Comparison of ENCODE assay signal across 10 mouse cellular contexts in the genomic region with DNA sequence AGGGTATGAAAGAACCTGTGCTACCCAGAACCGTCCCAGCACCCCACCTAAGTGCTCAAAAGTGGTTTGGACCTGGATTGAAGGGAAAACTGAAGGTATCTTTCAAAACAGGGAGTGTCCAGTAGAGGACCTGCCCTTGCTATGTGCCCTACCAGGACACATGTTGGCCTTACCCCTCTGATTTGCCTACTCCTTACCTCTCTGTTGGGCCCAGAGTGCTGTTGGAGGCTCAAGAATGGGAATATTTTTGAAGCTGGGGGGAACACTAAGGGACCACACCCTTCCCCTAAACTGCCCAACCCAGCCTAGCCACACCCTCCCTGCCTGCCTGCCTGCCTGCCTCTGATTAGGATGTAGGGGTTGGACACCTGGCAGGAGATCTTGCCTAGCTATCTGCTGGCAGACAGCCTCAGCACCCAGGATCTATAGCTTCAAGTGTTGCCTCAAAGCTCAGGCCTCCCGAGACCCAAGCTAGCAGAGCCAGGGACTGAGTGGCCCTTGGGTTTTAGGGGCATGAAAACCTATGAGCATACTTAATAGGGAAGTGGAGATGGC. TPM values are rescaled to one million over a fixed set of nuclear protein-coding genes. Genes with fewer than 3 reads are reported as not detected.
DNase-seq lines count a peak whose midpoint lies in the region; ATAC-seq lines count a peak whose summit lies in the region.
"Had no signal": no experiment of that assay in that cellular context is flagged by ENCODE, and none has a peak within 500 bp of the region (broad histone marks: within the 10 kb centered on the region; RNA-seq: fewer than 3 reads in every experiment).

No protein-coding gene starts in this region.

- WGBS in lung, embryonic 15.5 days, result 77% methylated on average over 2 of the region's 2 CpGs
- WGBS in embryonic facial prominence, embryonic 12.5 days, result 86% methylated on average over 2 of the region's 2 CpGs
- 82% methylated on average over 2 of the region's 2 CpGs for WGBS in stomach, embryonic 14.5 days

- peaks cover 12% of the 10 kb centered on the region for H3K4me1 ChIP-seq in lung, embryonic 15.5 days
- H3K4me1 ChIP-seq in embryonic facial prominence, embryonic 12.5 days, result peaks cover 20% of the 10 kb centered on the region
- H3K4me1 ChIP-seq in stomach, embryonic 14.5 days (ENCODE audit: control insufficient read depth, insufficient read depth, low read length), result peaks cover 6% of the 10 kb centered on the region; the same call in 1 of the 2 replicates

- H3K27ac ChIP-seq in lung, embryonic 15.5 days, result 0 out of 2 replicates have a peak overlapping the region, but pooled peaks have one; percentile 90
- no peak overlapping the region for H3K27ac ChIP-seq in embryonic facial prominence, embryonic 12.5 days
- no peak overlapping the region for H3K27ac ChIP-seq in stomach, embryonic 14.5 days (ENCODE audit: low read length)

- ATAC-seq in lung, embryonic 15.5 days (ENCODE audit: borderline replicate concordance, extremely low read depth, low FRiP score, low TSS enrichment), result no peak
- no peak for ATAC-seq in embryonic facial prominence, embryonic 12.5 days (ENCODE audit: insufficient number of reproducible peaks, insufficient read depth, low FRiP score, low TSS enrichment)
- ATAC-seq in stomach, embryonic 14.5 days (ENCODE audit: insufficient number of reproducible peaks, insufficient read depth, low FRiP score, low read depth), result peak; percentile 70; the same call in 1 of the 2 replicates
- ATAC-seq in CD4-positive, CD25-positive, alpha-beta regulatory T cell, adult 4 months, result no peak

- H3K4me3 ChIP-seq in lung, embryonic 15.5 days, result peak overlapping the region; percentile 97; the same call in 1 of the 2 replicates
- peak overlapping the region; percentile 81 for H3K4me3 ChIP-seq in embryonic facial prominence, embryonic 12.5 days
- H3K4me3 ChIP-seq in stomach, embryonic 14.5 days (ENCODE audit: low read depth, low read length), result no peak overlapping the region

- H3K36me3 ChIP-seq in lung, embryonic 15.5 days, result no peaks in the 10 kb centered on the region; the same call in 1 of the 2 replicates
- peaks cover 4% of the 10 kb centered on the region; the same call in 1 of the 2 replicates for H3K36me3 ChIP-seq in embryonic facial prominence, embryonic 12.5 days
- no peaks in the 10 kb centered on the region; the same call in 1 of the 2 replicates for H3K36me3 ChIP-seq in stomach, embryonic 14.5 days (ENCODE audit: control insufficient read depth, insufficient read depth, low read length)
- H3K36me3 ChIP-seq: forebrain, embryonic 15.5 days; neural tube, embryonic 13.5 days had no signal

- H3K27me3 ChIP-seq in lung, embryonic 15.5 days, result no peaks in the 10 kb centered on the region
- H3K27me3 ChIP-seq in embryonic facial prominence, embryonic 12.5 days, result no peaks in the 10 kb centered on the region
- H3K27me3 ChIP-seq in stomach, embryonic 14.5 days (ENCODE audit: control insufficient read depth, insufficient read depth, low read length), result no peaks in the 10 kb centered on the region
- H3K27me3 ChIP-seq: forebrain, embryonic 15.5 days; neural tube, embryonic 13.5 days had no signal

- DNase-seq in lung, postnatal 36 days, result no peak
- DNase-seq in liver, result peak; percentile 95
- no peak for DNase-seq in ovary, postnatal 36 days (ENCODE audit: low spot score)
- DNase-seq: kidney, postnatal 10 days had no signal

- H3K9ac ChIP-seq in lung, embryonic 15.5 days, result no peak overlapping the region
- no peak overlapping the region for H3K9ac ChIP-seq in embryonic facial prominence, embryonic 12.5 days
- H3K9ac ChIP-seq in stomach, embryonic 14.5 days (replicated peaks; ENCODE audit: low read depth, low read length), result no peak overlapping the region

- no peaks in the 10 kb centered on the region for H3K9me3 ChIP-seq in lung, embryonic 15.5 days
- no peaks in the 10 kb centered on the region for H3K9me3 ChIP-seq in embryonic facial prominence, embryonic 12.5 days
- H3K9me3 ChIP-seq in stomach, embryonic 14.5 days (ENCODE audit: control insufficient read depth, low read depth, low read length), result no peaks in the 10 kb centered on the region
- H3K9me3 ChIP-seq: forebrain, embryonic 15.5 days; neural tube, embryonic 13.5 days had no signal

- peak overlapping the region; percentile 74; the same call in 1 of the 2 replicates for H3K4me2 ChIP-seq in lung, embryonic 15.5 days
- peak overlapping the region; percentile 65; the same call in 1 of the 2 replicates for H3K4me2 ChIP-seq in embryonic facial prominence, embryonic 12.5 days (replicated peaks)
- H3K4me2 ChIP-seq in stomach, embryonic 14.5 days (replicated peaks; ENCODE audit: low read depth, low read length), result no peak overlapping the region

RNA-seq across cellular contexts. Expression of gene Pigq, which starts 2.1 kb away (rescaled TPM):
- 62.7 and 65.0 TPM in 2 replicates for polyA plus RNA-seq in lung, embryonic 15.5 days (2015; fragmentation: Nextera tagmentation; extraction: Ambion mirVana)
- 49.9 and 51.7 TPM in 2 replicates for polyA plus RNA-seq in embryonic facial prominence, embryonic 12.5 days (2016; fragmentation: Nextera tagmentation; extraction: Ambion mirVana)
- 59.4 and 59.7 TPM in 2 replicates for polyA plus RNA-seq in stomach, embryonic 14.5 days (2014; fragmentation: Nextera tagmentation; extraction: Ambion mirVana)
- 10 to 100 TPM; 27.8 to 49.3 TPM for polyA plus RNA-seq in CD4-positive, CD25-positive, alpha-beta regulatory T cell, adult 4 months (2017; shearing (Covaris generic))

RNA-seq across cellular contexts. Expression of gene Nhlrc4, which starts 2.1 kb away (rescaled TPM):
- polyA plus RNA-seq in lung, embryonic 15.5 days (2015; fragmentation: Nextera tagmentation; extraction: Ambion mirVana), result 0.51 TPM in 1 of 2 replicates, not detected in the other
- polyA plus RNA-seq in embryonic facial prominence, embryonic 12.5 days (2016; fragmentation: Nextera tagmentation; extraction: Ambion mirVana), result 0.14 and 0.69 TPM in 2 replicates
- polyA plus RNA-seq in stomach, embryonic 14.5 days (2014; fragmentation: Nextera tagmentation; extraction: Ambion mirVana), result 0.72 TPM in 1 of 2 replicates, not detected in the other
- not detected for polyA plus RNA-seq in CD4-positive, CD25-positive, alpha-beta regulatory T cell, adult 4 months (2017; shearing (Covaris generic))
- polyA plus RNA-seq: forebrain, embryonic 15.5 days; neural tube, embryonic 13.5 days had no signal

RNA-seq across cellular contexts. Expression of gene A930017K11Rik, which starts 9.7 kb away (rescaled TPM):
- 0.09 TPM in 1 of 2 replicates, not detected in the other for polyA plus RNA-seq in lung, embryonic 15.5 days (2015; fragmentation: Nextera tagmentation; extraction: Ambion mirVana)
- 0.14 and 0.20 TPM in 2 replicates for polyA plus RNA-seq in embryonic facial prominence, embryonic 12.5 days (2016; fragmentation: Nextera tagmentation; extraction: Ambion mirVana)
- 0.32 and 0.41 TPM in 2 replicates for polyA plus RNA-seq in stomach, embryonic 14.5 days (2014; fragmentation: Nextera tagmentation; extraction: Ambion mirVana)
- not detected for polyA plus RNA-seq in CD4-positive, CD25-positive, alpha-beta regulatory T cell, adult 4 months (2017; shearing (Covaris generic))

RNA-seq across cellular contexts. Expression of gene Rab40c, which starts 23.1 kb away (rescaled TPM):
- polyA plus RNA-seq in lung, embryonic 15.5 days (2015; fragmentation: Nextera tagmentation; extraction: Ambion mirVana), result 25.6 and 27.4 TPM in 2 replicates
- polyA plus RNA-seq in embryonic facial prominence, embryonic 12.5 days (2016; fragmentation: Nextera tagmentation; extraction: Ambion mirVana), result 37.4 and 40.9 TPM in 2 replicates
- 17.0 and 17.2 TPM in 2 replicates for polyA plus RNA-seq in stomach, embryonic 14.5 days (2014; fragmentation: Nextera tagmentation; extraction: Ambion mirVana)
- 1 to 10 TPM; 6.6 to 7.3 TPM for polyA plus RNA-seq in CD4-positive, CD25-positive, alpha-beta regulatory T cell, adult 4 months (2017; shearing (Covaris generic))

RNA-seq across cellular contexts. Expression of gene Capn15, which starts 42.9 kb away (rescaled TPM):
- polyA plus RNA-seq in lung, embryonic 15.5 days (2015; fragmentation: Nextera tagmentation; extraction: Ambion mirVana), result 20.8 and 21.9 TPM in 2 replicates
- polyA plus RNA-seq in embryonic facial prominence, embryonic 12.5 days (2016; fragmentation: Nextera tagmentation; extraction: Ambion mirVana), result 33.1 and 34.6 TPM in 2 replicates
- 23.9 and 27.1 TPM in 2 replicates for polyA plus RNA-seq in stomach, embryonic 14.5 days (2014; fragmentation: Nextera tagmentation; extraction: Ambion mirVana)
- polyA plus RNA-seq in CD4-positive, CD25-positive, alpha-beta regulatory T cell, adult 4 months (2017; shearing (Covaris generic)), result 1 to 10 TPM; 5.3 to 6.6 TPM
